Mouse (Mus musculus): ENCODE results near the gene Stk19. TPM values are rescaled to one million over a fixed set of nuclear protein-coding genes. Genes with fewer than 3 reads are reported as not detected.

Gene Stk19
- polyA plus RNA-seq, 1 experiment = 20.3 TPM

DNA sequence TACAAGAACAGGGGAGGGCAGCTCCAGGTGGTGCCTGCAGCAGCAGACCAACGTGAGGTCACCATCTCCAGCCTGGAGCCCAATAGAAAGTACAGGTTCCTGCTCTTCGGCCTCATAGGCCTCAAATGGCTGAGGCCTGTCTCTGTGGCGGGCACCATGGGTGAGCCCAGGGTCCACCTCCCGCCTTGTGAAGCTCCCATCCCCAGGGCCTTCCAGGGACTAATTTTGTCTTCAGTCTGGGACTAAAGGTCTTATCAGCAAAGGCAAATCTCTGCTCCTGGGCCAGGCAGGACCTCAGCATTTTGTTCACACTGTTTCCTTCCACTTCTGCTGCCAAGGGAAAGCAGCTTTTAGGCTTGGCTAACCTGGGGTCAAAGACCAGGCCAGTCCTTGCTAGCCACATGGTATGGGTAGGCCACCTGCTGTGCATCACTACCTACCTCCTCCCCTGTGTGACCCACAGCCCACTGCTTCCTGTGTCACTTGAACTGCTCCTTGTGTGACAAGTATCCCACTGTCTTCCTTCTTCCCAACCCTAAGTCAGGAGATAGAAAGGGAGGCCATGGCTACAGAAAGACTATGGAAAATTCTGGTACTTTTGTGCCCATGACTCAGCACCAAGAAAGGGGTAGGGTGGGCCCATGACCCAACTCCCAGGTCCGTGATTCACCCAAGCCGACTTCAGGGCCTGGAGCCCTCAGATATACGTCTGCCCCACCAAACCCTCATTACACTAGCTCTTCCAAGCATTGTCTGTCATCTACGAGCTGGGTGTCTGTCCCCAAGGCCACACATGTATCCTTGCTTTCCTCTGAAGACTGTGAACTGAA is 40.2 kb downstream of the Stk19 start:
- Histone ChIP-seq H3K27ac (replicated peaks; ENCODE audit: low read depth, low read length) (no peak overlapping the region), H3K4me1 (ENCODE audit: control insufficient read depth, insufficient read depth, insufficient read length, low read length) (no peaks in the 10 kb centered on the region), H3K4me3 (ENCODE audit: insufficient read depth, low read depth, low read length) (no peak overlapping the region)

DNA sequence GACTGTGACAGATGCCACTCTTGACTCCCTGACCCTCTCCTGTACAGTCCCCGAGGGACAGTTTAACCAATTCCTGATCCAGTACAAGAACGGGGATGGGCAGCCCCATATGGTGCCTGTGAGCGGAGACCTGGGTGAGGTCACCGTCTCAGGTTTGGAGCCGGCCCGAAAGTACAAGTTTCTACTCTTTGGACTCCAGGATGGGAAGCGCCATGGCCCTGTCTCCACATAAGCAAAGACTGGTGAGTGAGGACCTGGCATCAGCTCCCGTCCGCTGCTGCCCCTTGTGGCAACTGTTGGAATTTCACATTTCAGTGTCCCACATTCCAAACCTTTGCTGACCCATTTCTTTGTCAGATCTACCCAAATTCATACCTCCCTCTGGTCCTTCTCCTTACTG is 41.1 kb downstream of the Stk19 start:
- Histone ChIP-seq H3K4me1 (ENCODE audit: control insufficient read depth, insufficient read depth, insufficient read length, low read length) (no peaks in the 10 kb centered on the region), H3K4me3 (ENCODE audit: insufficient read depth, low read depth, low read length) (no peak overlapping the region), H3K27ac (replicated peaks; ENCODE audit: low read depth, low read length) (no peak overlapping the region)

DNA sequence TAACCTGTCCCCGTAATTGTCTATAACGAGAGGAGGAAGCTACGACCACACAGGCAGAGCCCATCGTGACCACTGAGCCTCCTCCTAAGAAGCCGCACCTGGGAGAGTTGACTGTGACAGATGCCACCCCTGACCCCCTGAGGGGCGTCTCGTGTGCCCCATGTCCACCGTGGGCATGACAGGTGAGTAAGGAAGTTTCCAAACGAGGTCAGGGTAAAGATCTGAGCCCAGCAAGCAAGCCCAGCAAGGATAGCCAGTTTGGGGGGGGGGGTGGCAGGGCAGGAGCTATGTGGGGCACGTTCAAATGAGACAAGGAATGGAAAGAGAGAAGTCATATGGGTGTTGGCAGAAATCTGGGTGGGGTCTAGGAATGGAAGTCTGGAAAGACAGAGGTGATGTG is 41.7 kb downstream of the Stk19 start:
- no peak overlapping the region for H3K4me3 ChIP-seq (ENCODE audit: insufficient read depth, low read depth, low read length)

DNA sequence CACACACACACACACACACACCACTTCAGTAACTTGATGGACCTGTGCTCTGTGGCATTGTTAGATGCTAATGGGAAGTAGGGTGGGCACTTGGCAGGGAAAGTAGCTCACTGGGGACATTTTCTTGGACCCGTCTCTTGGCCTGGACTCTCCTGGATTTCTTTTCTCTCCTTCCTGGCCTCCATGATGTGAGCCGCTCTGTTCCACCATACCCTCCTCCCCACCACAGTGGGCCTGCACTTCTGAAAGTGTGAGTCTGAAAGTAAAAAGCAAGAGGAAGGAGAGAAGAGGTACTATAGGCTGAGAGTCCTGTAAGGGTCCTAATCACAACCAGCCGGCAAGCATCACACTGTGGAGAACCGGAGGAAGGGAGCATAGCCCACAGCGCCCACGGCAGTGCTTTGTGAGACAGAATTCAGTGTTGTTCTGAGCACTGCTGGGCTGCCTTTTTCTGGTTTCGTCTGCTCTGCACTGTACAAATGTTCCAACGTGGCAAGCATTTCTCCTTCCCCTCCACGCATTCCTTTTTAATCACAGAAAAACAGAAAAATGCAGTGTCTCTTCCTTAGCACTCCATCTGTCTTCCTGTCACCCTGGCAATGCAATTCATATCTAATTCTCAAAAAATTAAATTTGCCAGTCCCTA is 58.9 kb downstream of the Stk19 start:
- H3K4me1 ChIP-seq (ENCODE audit: control insufficient read depth, insufficient read depth, insufficient read length, low read length) = no peaks in the 10 kb centered on the region

More for the DNA sequence above, 41.7 kb downstream of the Stk19 start:
- H3K27ac ChIP-seq (replicated peaks; ENCODE audit: low read depth, low read length) = no peak overlapping the region
- H3K4me1 ChIP-seq (ENCODE audit: control insufficient read depth, insufficient read depth, insufficient read length, low read length) = no peaks in the 10 kb centered on the region

More for the DNA sequence above, 58.9 kb downstream of the Stk19 start:
- Histone ChIP-seq H3K4me3 (ENCODE audit: insufficient read depth, low read depth, low read length) (no peak overlapping the region), H3K27ac (replicated peaks; ENCODE audit: low read depth, low read length) (no peak overlapping the region)

Other genes with a start within 250 kb of the Stk19 start
- 3.3 and 7.5 TPM in 2 replicates for gene Gpsm3, start 247.1 kb downstream of the Stk19 start, polyA plus RNA-seq (2012; ENCODE audit: insufficient read depth, insufficient read length, missing spikeins)
- 19.9 and 35.5 TPM in 2 replicates for gene Pbx2, start 245.7 kb downstream of the Stk19 start, polyA plus RNA-seq (2012; ENCODE audit: insufficient read depth, insufficient read length, missing spikeins)
- not detected in 2 replicates for gene Ager, start 239.1 kb downstream of the Stk19 start, polyA plus RNA-seq (2012; ENCODE audit: insufficient read depth, insufficient read length, missing spikeins)
- gene Rnf5, start 233.3 kb downstream of the Stk19 start, polyA plus RNA-seq (2012; ENCODE audit: insufficient read depth, insufficient read length, missing spikeins) = 104 and 110 TPM in 2 replicates
- 89.0 and 120 TPM in 2 replicates for gene Agpat1, start 232.7 kb downstream of the Stk19 start, polyA plus RNA-seq (2012; ENCODE audit: insufficient read depth, insufficient read length, missing spikeins)
- 1.4 TPM in 1 of 2 replicates, not detected in the other for gene Egfl8, start 221.0 kb downstream of the Stk19 start, polyA plus RNA-seq (2012; ENCODE audit: insufficient read depth, insufficient read length, missing spikeins)
- 30.2 and 32.3 TPM in 2 replicates for gene Ppt2, start 208.4 kb downstream of the Stk19 start, polyA plus RNA-seq (2012; ENCODE audit: insufficient read depth, insufficient read length, missing spikeins)
- gene Prrt1, start 207.4 kb downstream of the Stk19 start, polyA plus RNA-seq (2012; ENCODE audit: insufficient read depth, insufficient read length, missing spikeins) = not detected in 2 replicates
- gene Fkbpl, start 192.2 kb downstream of the Stk19 start, polyA plus RNA-seq (2012; ENCODE audit: insufficient read depth, insufficient read length, missing spikeins) = 11.1 and 26.4 TPM in 2 replicates
- 16.2 and 17.1 TPM in 2 replicates for gene Atf6b, start 189.8 kb downstream of the Stk19 start, polyA plus RNA-seq (2012; ENCODE audit: insufficient read depth, insufficient read length, missing spikeins)
- gene Tnxb, start 166.4 kb downstream of the Stk19 start, polyA plus RNA-seq (2012; ENCODE audit: insufficient read depth, insufficient read length, missing spikeins) = 9.7 and 10.1 TPM in 2 replicates
- 17.7 and 28.0 TPM in 2 replicates for gene C4b, start 93.1 kb downstream of the Stk19 start, polyA plus RNA-seq (2012; ENCODE audit: insufficient read depth, insufficient read length, missing spikeins)
- gene Cyp21a1, start 32.4 kb downstream of the Stk19 start, polyA plus RNA-seq (2012; ENCODE audit: insufficient read depth, insufficient read length, missing spikeins) = not detected in 2 replicates
- 15.3 and 17.2 TPM in 2 replicates for gene Dxo, start 74 bp upstream of the Stk19 start, polyA plus RNA-seq (2012; ENCODE audit: insufficient read depth, insufficient read length, missing spikeins)
- 15.1 and 24.6 TPM in 2 replicates for gene Skiv2l, start 13.3 kb upstream of the Stk19 start, polyA plus RNA-seq (2012; ENCODE audit: insufficient read depth, insufficient read length, missing spikeins)
- 25.0 and 41.5 TPM in 2 replicates for gene Nelfe, start 13.4 kb upstream of the Stk19 start, polyA plus RNA-seq (2012; ENCODE audit: insufficient read depth, insufficient read length, missing spikeins)
- 29.3 and 35.1 TPM in 2 replicates for gene Cfb, start 25.6 kb upstream of the Stk19 start, polyA plus RNA-seq (2012; ENCODE audit: insufficient read depth, insufficient read length, missing spikeins)
- 3.0 and 3.3 TPM in 2 replicates for gene Zbtb12, start 42.5 kb upstream of the Stk19 start, polyA plus RNA-seq (2012; ENCODE audit: insufficient read depth, insufficient read length, missing spikeins)
- not detected in 2 replicates for gene Gm20547, start 45.1 kb upstream of the Stk19 start, polyA plus RNA-seq (2012; ENCODE audit: insufficient read depth, insufficient read length, missing spikeins)
- 6.0 and 12.4 TPM in 2 replicates for gene C2, start 61.3 kb upstream of the Stk19 start, polyA plus RNA-seq (2012; ENCODE audit: insufficient read depth, insufficient read length, missing spikeins)
- gene Ehmt2, start 61.5 kb upstream of the Stk19 start, polyA plus RNA-seq (2012; ENCODE audit: insufficient read depth, insufficient read length, missing spikeins) = 27.4 and 30.6 TPM in 2 replicates
- gene Slc44a4, start 77.5 kb upstream of the Stk19 start, polyA plus RNA-seq (2012; ENCODE audit: insufficient read depth, insufficient read length, missing spikeins) = not detected in 2 replicates
- gene Neu1, start 94.3 kb upstream of the Stk19 start, polyA plus RNA-seq (2012; ENCODE audit: insufficient read depth, insufficient read length, missing spikeins) = 9.1 and 10.2 TPM in 2 replicates
- gene Hspa1b, start 122.3 kb upstream of the Stk19 start, polyA plus RNA-seq (2012; ENCODE audit: insufficient read depth, insufficient read length, missing spikeins) = 5.2 and 26.8 TPM in 2 replicates
- gene Gm20481, start 133.0 kb upstream of the Stk19 start, polyA plus RNA-seq (2012; ENCODE audit: insufficient read depth, insufficient read length, missing spikeins) = not detected in 2 replicates
- gene Hspa1a, start 135.2 kb upstream of the Stk19 start, polyA plus RNA-seq (2012; ENCODE audit: insufficient read depth, insufficient read length, missing spikeins) = 6.3 and 18.9 TPM in 2 replicates
- gene Hspa1l, start 135.8 kb upstream of the Stk19 start, polyA plus RNA-seq (2012; ENCODE audit: insufficient read depth, insufficient read length, missing spikeins) = 0.48 and 0.71 TPM in 2 replicates
- 22.4 and 29.8 TPM in 2 replicates for gene Lsm2, start 144.9 kb upstream of the Stk19 start, polyA plus RNA-seq (2012; ENCODE audit: insufficient read depth, insufficient read length, missing spikeins)
- 12.7 and 14.2 TPM in 2 replicates for gene Vars, start 164.0 kb upstream of the Stk19 start, polyA plus RNA-seq (2012; ENCODE audit: insufficient read depth, insufficient read length, missing spikeins)
- gene Vwa7, start 179.6 kb upstream of the Stk19 start, polyA plus RNA-seq (2012; ENCODE audit: insufficient read depth, insufficient read length, missing spikeins) = not detected in 2 replicates
- gene Sapcd1, start 191.1 kb upstream of the Stk19 start, polyA plus RNA-seq (2012; ENCODE audit: insufficient read depth, insufficient read length, missing spikeins) = not detected in 2 replicates
- not detected in 2 replicates for gene Msh5, start 209.8 kb upstream of the Stk19 start, polyA plus RNA-seq (2012; ENCODE audit: insufficient read depth, insufficient read length, missing spikeins)
- 13.6 and 16.8 TPM in 2 replicates for gene Clic1, start 213.0 kb upstream of the Stk19 start, polyA plus RNA-seq (2012; ENCODE audit: insufficient read depth, insufficient read length, missing spikeins)
- gene Ddah2, start 222.1 kb upstream of the Stk19 start, polyA plus RNA-seq (2012; ENCODE audit: insufficient read depth, insufficient read length, missing spikeins) = 9.4 and 11.6 TPM in 2 replicates
- not detected in 2 replicates for gene Ly6g6c, start 228.4 kb upstream of the Stk19 start, polyA plus RNA-seq (2012; ENCODE audit: insufficient read depth, insufficient read length, missing spikeins)
- gene Mpig6b, start 229.2 kb upstream of the Stk19 start, polyA plus RNA-seq (2012; ENCODE audit: insufficient read depth, insufficient read length, missing spikeins) = not detected in 2 replicates
- not detected in 2 replicates for gene Ly6g6e, start 240.0 kb upstream of the Stk19 start, polyA plus RNA-seq (2012; ENCODE audit: insufficient read depth, insufficient read length, missing spikeins)
- 3.0 TPM in 1 of 2 replicates, not detected in the other for gene Ly6g6d, start 241.1 kb upstream of the Stk19 start, polyA plus RNA-seq (2012; ENCODE audit: insufficient read depth, insufficient read length, missing spikeins)
- gene Ly6g6f, start 248.7 kb upstream of the Stk19 start, polyA plus RNA-seq (2012; ENCODE audit: insufficient read depth, insufficient read length, missing spikeins) = not detected in 2 replicates

Measured in brown adipose tissue, adult 24 weeks (tissue).